Comparison of ENCODE assay signal across 31 mouse cellular contexts in genomic region chrX:6368822-6369221, GRCm38 (mm10). TPM values are rescaled to one million over a fixed set of nuclear protein-coding genes. Genes with fewer than 3 reads are reported as not detected.
A peak's percentile ranks its signal among the peaks of the same experiment; 100 is the strongest.
DNase-seq lines count a peak whose midpoint lies in the region; ATAC-seq and TF ChIP-seq lines count a peak whose summit lies in the region.
"Had no signal": no experiment of that assay in that cellular context is flagged by ENCODE, and none has a peak within 500 bp of the region (broad histone marks: within the 10 kb centered on the region; RNA-seq: fewer than 3 reads in every experiment).

No protein-coding gene starts in this region.

- WGBS in hindbrain, embryonic 16.5 days: 93% methylated on average over 1 of the region's 1 CpGs

- no peak overlapping the region for H3K27ac ChIP-seq in MEL (ENCODE audit: control insufficient read depth, low read depth, low read length)
- H3K27ac ChIP-seq in hindbrain, embryonic 16.5 days (ENCODE audit: low read depth, low read length): no peak overlapping the region
- H3K27ac ChIP-seq: embryonic facial prominence, embryonic 12.5 days; embryonic facial prominence, embryonic 15.5 days; heart, embryonic 15.5 days; hindbrain, embryonic 14.5 days had no signal

- no peaks in the 10 kb centered on the region for H3K4me1 ChIP-seq in MEL (ENCODE audit: control insufficient read depth in 1 of 2, insufficient read depth in 2 of 2, low read length in 2 of 2)
- H3K4me1 ChIP-seq in hindbrain, embryonic 16.5 days (ENCODE audit: control insufficient read depth, insufficient read depth, low read depth, low read length): no peaks in the 10 kb centered on the region
- H3K4me1 ChIP-seq: embryonic facial prominence, embryonic 12.5 days; embryonic facial prominence, embryonic 15.5 days; heart, embryonic 12.5 days; heart, embryonic 15.5 days had no signal

- no peaks in the 10 kb centered on the region for H3K27me3 ChIP-seq in MEL (ENCODE audit: control insufficient read depth in 1 of 2, insufficient read depth in 2 of 2, low read length in 2 of 2)
- no peaks in the 10 kb centered on the region for H3K27me3 ChIP-seq in hindbrain, embryonic 16.5 days (replicated peaks; ENCODE audit: control insufficient read depth, insufficient read depth, low read length)
- H3K27me3 ChIP-seq: embryonic facial prominence, embryonic 12.5 days; embryonic facial prominence, embryonic 15.5 days; heart, embryonic 12.5 days; heart, embryonic 15.5 days; Patski had no signal

- peak; percentile 31; the same call in 1 of the 2 replicates for ATAC-seq in megakaryocyte progenitor cell, adult 5-6 weeks (replicated peaks; ENCODE audit: poor library complexity)
- no peak for ATAC-seq in hindbrain, embryonic 16.5 days
- ATAC-seq: CD4-positive, CD25-positive, alpha-beta regulatory T cell, adult 4 months; forebrain, embryonic 14.5 days; forebrain, postnatal 0 days; intestine, postnatal 0 days; Patski had no signal

- intact Hi-C loops in heart, postnatal 10 days (cut with DNase I): no loop called here

- no peaks in the 10 kb centered on the region for H3K36me3 ChIP-seq in MEL (ENCODE audit: control insufficient read depth in 1 of 2, insufficient read depth in 2 of 2, low read length in 2 of 2)
- H3K36me3 ChIP-seq in hindbrain, embryonic 16.5 days (ENCODE audit: control insufficient read depth, insufficient read depth, low read length): no peaks in the 10 kb centered on the region
- H3K36me3 ChIP-seq: embryonic facial prominence, embryonic 12.5 days; embryonic facial prominence, embryonic 15.5 days; heart, embryonic 12.5 days; heart, embryonic 15.5 days had no signal

- H3K9ac ChIP-seq in MEL (ENCODE audit: control insufficient read depth, low read depth, low read length, poor library complexity, severe bottlenecking): no peak overlapping the region
- H3K9ac ChIP-seq in hindbrain, embryonic 16.5 days (ENCODE audit: low read depth, low read length): no peak overlapping the region
- H3K9ac ChIP-seq: embryonic facial prominence, embryonic 12.5 days; embryonic facial prominence, embryonic 15.5 days; forebrain, postnatal 0 days; heart, embryonic 12.5 days; heart, embryonic 15.5 days; hindbrain, embryonic 14.5 days had no signal

- H3K4me2 ChIP-seq in hindbrain, embryonic 16.5 days (ENCODE audit: low read length): no peak overlapping the region
- H3K4me2 ChIP-seq: embryonic facial prominence, embryonic 12.5 days; embryonic facial prominence, embryonic 15.5 days; heart, embryonic 12.5 days; heart, embryonic 15.5 days; hindbrain, embryonic 14.5 days had no signal

- H3K4me3 ChIP-seq in MEL (ENCODE audit: control insufficient read depth in 1 of 2, insufficient read depth in 1 of 2, low read depth in 2 of 2, low read length in 2 of 2): no peak overlapping the region
- H3K4me3 ChIP-seq in hindbrain, embryonic 16.5 days (ENCODE audit: low read length): no peak overlapping the region
- H3K4me3 ChIP-seq: embryonic facial prominence, embryonic 12.5 days; embryonic facial prominence, embryonic 15.5 days; heart, embryonic 12.5 days; heart, embryonic 15.5 days had no signal

- DNase-seq in 3T3-L1 (ENCODE audit: low read depth, low spot score): peak; percentile 67
- DNase-seq in MEL (ENCODE audit: low read depth, low spot score): peak; percentile 12
- DNase-seq in heart, postnatal 10 days: no peak
- DNase-seq in c-Kit-positive CD71-positive TER-119-positive erythroid progenitor cells, embryonic 14.5 days (ENCODE audit: low spot score): no peak
- DNase-seq: adrenal gland, postnatal 10 days; adrenal gland, postnatal 36 days; cerebellum, adult 11 months; cerebellum, adult 2 months; cerebellum, adult 9-11 months; cerebellum, postnatal 25 days; forebrain, postnatal 0 days; gastrocnemius, postnatal 25 days; heart, adult 18-20 months; heart, postnatal 14 days; heart, postnatal 4 days had no signal

- no peaks in the 10 kb centered on the region for H3K9me3 ChIP-seq in MEL (replicated peaks; ENCODE audit: insufficient read depth, low read length)
- H3K9me3 ChIP-seq in hindbrain, embryonic 16.5 days (ENCODE audit: control insufficient read depth, low read length): no peaks in the 10 kb centered on the region
- H3K9me3 ChIP-seq: embryonic facial prominence, embryonic 12.5 days; embryonic facial prominence, embryonic 15.5 days; heart, embryonic 12.5 days; heart, embryonic 15.5 days had no signal

- TF ChIP-seq CTCF in MEL (IDR thresholded peaks at IDR 0.05 in 2 of 3, conservative IDR thresholded peaks at IDR 0.05 in 1 of 3; ENCODE audit: control insufficient read depth in 1 of 3, insufficient read depth in 1 of 3, low read depth in 2 of 3, low read length in 3 of 3, poor library complexity in 1 of 3, severe bottlenecking in 1 of 3): no peak

- no peak for TF ChIP-seq POLR2A in MEL (IDR thresholded peaks at IDR 0.05; ENCODE audit: control insufficient read depth in 1 of 2, insufficient read depth in 1 of 2, low read depth in 1 of 2, low read length in 2 of 2, poor library complexity in 1 of 2)

- no peaks in the 10 kb centered on the region for H3K79me2 ChIP-seq in MEL (ENCODE audit: control insufficient read depth, insufficient read depth, low read length, poor library complexity)

- no peak for TF ChIP-seq RAD21 in MEL (IDR thresholded peaks at IDR 0.05; ENCODE audit: low read depth, low read length)

- TF ChIP-seq EP300 in MEL (IDR thresholded peaks at IDR 0.05; ENCODE audit: low read depth in 1 of 2, low read length in 2 of 2): no peak

TF ChIP-seq in MEL, 35 proteins besides CTCF, POLR2A, EP300 and RAD21:
- TF ChIP-seq MEF2A (IDR thresholded peaks at IDR 0.05; ENCODE audit: extremely low read depth, insufficient replicate concordance, low read depth, low read length, poor library complexity, severe bottlenecking) (no peak), ZC3H11A (IDR thresholded peaks at IDR 0.05; ENCODE audit: low read depth, low read length) (no peak), SIN3A (IDR thresholded peaks at IDR 0.05; ENCODE audit: low read length) (no peak)

RNA-seq across cellular contexts. Expression of gene Shroom4, which starts 30.8 kb away (rescaled TPM):
- not detected in 2 replicates for total RNA-seq in MEL (2012; rRNA removed)
- polyA plus RNA-seq in MEL (2012; ENCODE audit: insufficient read depth in 1 of 2, insufficient read length in 2 of 2, low read depth in 1 of 2, low replicate concordance in 2 of 2, missing spikeins in 1 of 2): not detected
- 0.07 and 0.15 TPM in 2 replicates for total RNA-seq in megakaryocyte progenitor cell, adult 5-6 weeks (2015)
- total RNA-seq in megakaryocyte progenitor cell, adult 5-6 weeks (2017): 0.12 and 0.24 TPM in 2 replicates
- polyA plus RNA-seq in hindbrain, embryonic 16.5 days (2015; fragmentation: Nextera tagmentation; extraction: Ambion mirVana): 1.2 TPM in 2 replicates
- total RNA-seq in heart, postnatal 10 days (2021): 10 to 100 TPM; 21.4 to 23.0 TPM
- polyA plus RNA-seq: CD4-positive, CD25-positive, alpha-beta regulatory T cell, adult 4 months had no signal

RNA-seq across cellular contexts. Expression of gene Bmp15, which starts 48.3 kb away (rescaled TPM):
- total RNA-seq in MEL (2012; rRNA removed): not detected in 2 replicates
- polyA plus RNA-seq in MEL (2012; ENCODE audit: insufficient read depth in 1 of 2, insufficient read length in 2 of 2, low read depth in 1 of 2, low replicate concordance in 2 of 2, missing spikeins in 1 of 2): not detected
- total RNA-seq in megakaryocyte progenitor cell, adult 5-6 weeks (2015): not detected in 2 replicates
- total RNA-seq in megakaryocyte progenitor cell, adult 5-6 weeks (2017): not detected in 2 replicates
- polyA plus RNA-seq in hindbrain, embryonic 16.5 days (2015; fragmentation: Nextera tagmentation; extraction: Ambion mirVana): 0.12 and 0.18 TPM in 2 replicates
- under 1 TPM; 0.15 to 0.22 TPM for total RNA-seq in heart, postnatal 10 days (2021)
- total RNA-seq: common myeloid progenitor, adult 5-6 weeks; gastrocnemius, adult 8-10 months; gastrocnemius, postnatal 25 days; heart, adult 18-20 months had no signal
- polyA plus RNA-seq: C2C12; CD4-positive, CD25-positive, alpha-beta regulatory T cell, adult 4 months; cerebellum, adult 2 months; embryonic facial prominence, embryonic 12.5 days; forebrain, embryonic 11.5 days; hindbrain, embryonic 11.5 days had no signal

Comparison
In these comparisons a context has a peak if more than half of its experiments do, and no peak if none do; other contexts are left out.
1. DNase-seq: peak in 3T3-L1 (single experiment) and MEL (single experiment); none in heart, postnatal 10 days (0 of 2) and c-Kit-positive CD71-positive TER-119-positive erythroid progenitor cells, embryonic 14.5 days (single experiment).
2. RNA of gene Shroom4, which starts 30.8 kb away (total RNA-seq): 21.4 to 23.0 TPM in heart, postnatal 10 days; 0.07 to 0.24 TPM in megakaryocyte progenitor cell, adult 5-6 weeks and not detected in MEL; every median in the first group is over 10 times any median in the second.